Mouse (Mus musculus) inflammation-experienced regulatory T-cells, adult 6 months (primary cell): ENCODE results near the gene Tprg. TPM values are rescaled to one million over a fixed set of nuclear protein-coding genes. Genes with fewer than 3 reads are reported as not detected.

Source experiments
- ATAC-seq: one replicate; pipeline ENCODE4 v1.8.0; 2017
- polyA plus RNA-seq, 3 experiments: library from polyadenylated mRNA; unstranded; fragments of 100-300 nt; shearing (Covaris generic); gene quantifications; one replicate each; pipeline ENCODE4 v1.2.1; 2017

The Tprg gene
- polyA plus RNA-seq, 3 experiments from 2014 or later, result 0.34 TPM; not detected in 2

DNA sequence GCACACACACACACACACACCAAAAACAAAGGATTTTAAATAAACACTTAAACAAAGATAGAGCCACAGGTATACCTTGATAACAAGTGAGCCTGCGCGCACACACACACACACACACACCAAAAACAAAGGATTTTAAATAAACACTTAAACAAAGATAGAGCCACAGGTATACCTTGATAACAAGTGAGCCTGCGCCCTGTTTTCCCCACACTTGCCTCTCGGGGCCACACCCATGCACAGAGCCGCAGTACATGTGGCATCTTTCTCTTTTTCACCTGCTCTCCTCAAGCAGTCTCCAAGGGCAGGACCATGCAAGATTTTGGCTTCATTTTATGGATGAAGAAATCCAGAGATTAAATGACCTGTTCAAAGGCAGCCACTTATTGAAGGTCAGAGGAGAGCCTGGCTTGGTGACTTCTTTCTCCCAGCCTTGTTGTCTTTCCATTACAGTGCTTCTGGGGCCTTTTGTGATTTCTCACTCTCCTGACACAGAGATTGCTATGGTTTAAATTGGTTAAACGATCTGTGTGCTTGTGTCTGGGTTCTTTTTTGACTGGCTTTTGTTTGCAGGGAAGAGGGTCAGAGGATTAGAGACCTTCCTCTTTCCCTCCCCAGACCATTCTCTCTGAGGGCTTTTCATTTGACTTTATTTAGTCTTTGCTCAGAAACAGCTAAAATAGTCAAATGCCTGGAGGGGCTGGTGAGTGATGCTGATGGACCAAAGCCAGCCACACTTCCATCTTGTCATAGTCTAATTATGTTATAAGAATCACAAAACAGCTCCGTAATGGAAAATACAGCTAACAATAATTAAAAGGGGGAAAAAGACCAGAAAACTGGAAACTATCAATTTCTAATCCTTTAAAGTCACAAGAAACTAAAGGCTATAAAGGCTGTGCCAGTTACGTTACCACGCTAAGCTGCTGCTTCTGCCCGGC is 46.9 kb downstream of the Tprg start:
- no peak for ATAC-seq

DNA sequence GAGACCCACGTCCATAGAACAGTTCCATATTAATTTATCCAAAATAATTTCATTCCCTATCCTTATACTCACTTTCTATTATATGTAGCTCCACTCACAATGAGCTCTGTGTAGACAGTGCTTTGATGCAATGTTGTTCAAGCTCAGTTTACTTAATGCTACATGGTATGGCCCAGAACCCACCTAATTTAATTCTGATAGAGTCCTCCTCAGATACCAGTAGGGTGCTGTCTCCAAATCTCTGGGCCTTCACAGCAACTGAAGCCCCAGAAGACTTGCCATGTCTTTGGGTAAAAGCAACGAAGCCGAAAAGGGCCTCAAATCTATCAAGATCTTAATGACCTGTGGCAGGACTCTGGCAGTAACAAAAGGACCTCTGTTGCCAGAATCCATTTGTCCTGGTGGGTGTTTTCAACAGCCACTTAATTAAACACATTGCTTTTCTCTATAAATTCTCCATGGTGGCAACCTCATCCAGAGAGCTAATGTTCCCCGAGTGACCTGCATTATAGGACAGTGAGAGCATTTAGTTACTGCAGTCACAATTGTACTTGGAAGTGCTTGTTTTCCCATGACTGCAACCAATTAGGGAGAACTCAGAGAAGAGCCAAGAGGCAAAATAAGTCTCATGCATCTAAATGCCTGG is 48.6 kb downstream of the Tprg start:
- no peak for ATAC-seq

DNA sequence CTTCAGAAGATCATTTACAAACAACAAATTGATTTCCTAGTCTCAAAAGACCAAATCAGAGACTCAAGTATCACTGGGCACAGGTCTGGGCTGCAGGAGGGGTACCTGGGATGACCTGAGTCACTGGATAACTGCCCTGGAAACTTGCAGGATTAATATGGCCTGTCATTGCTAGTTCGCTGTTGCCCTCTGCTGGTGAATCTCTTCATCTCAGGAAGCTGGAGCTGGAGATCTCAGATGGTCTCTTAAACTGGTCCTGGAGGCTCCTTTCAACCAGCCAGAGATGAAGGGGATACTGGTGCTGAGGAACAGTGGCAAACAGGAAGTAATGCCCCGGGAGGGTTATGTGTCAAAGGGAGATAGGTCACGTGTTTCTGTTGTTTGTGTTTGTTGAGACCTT is 63.0 kb downstream of the Tprg start:
- no peak for ATAC-seq

DNA sequence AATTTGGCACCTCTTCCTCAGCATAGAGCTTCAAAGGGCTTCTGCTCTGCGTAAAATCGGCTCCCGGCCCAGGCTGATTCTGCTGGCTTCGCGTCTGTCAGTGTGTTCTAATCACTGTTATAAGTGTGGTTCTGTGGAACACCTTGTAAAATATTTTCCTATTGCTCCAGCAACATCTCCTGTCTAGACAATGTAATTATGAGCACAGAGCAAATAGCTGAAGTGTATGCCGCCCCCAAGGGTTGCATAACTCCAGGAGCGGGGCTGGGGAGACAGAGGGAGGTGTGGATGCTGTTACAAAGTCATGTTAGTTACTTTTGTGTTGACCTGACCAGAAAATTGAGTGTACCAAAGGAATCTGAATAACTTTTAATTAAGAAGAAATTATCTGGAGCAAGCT is 81.2 kb downstream of the Tprg start:
- ATAC-seq, result no peak

DNA sequence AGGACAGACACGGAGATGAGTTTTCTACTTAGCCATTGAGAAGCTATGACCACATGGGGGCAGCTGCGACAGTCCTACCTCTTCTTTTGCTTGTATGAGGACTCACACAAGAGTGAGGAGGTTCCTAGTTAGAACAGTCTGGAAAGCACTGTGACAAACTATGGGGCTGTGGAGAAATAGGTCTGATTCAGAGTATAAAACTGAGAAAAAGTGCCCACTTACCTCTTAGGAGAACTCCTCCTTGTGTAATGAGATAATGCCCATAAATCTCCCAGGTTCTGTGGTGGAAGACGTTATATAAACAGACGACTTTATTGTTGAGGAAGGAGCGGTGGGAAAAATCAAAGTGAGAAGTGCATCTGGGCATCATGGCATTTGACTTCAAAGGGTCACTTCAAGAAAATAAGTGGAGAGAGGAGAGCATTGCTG is 83.4 kb downstream of the Tprg start:
- no peak for ATAC-seq

DNA sequence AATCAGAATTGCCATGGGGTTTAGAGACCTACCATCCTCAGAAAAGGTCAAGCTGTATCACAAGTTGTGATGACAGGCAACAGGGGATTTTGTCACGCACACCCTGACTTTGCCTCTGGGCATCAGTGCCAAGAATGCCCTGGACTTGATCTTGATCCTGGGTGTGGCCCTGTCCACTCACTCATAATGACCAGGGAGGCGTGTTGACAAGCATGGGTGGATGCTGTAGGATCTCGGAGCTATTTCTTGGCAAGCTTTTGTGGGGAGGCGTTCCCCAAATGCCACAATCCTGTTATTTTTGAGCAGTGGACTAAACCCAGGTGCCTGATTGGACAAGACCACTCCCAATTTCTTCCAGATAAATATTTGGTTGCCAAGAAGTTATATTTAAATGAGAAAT is 87.5 kb downstream of the Tprg start:
- ATAC-seq, result no peak

DNA sequence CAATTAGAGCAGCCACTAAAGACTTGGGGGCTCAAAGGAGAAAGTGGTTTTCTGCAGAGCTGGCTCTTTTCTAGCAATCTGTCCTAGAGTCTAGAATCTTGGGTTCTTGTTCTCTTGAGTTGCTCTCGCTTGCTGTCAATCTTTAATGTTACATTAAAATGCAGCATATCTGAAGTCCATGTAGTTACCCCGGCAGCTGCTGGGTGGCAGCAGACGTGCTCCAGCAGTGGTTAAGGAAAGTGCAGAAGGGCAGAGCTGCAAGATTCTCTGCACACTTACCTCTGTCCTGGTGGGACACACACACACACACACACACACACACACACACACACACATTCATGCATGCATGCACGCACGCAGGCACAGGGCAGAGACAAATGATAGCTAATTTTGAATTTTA is 88.2 kb downstream of the Tprg start:
- no peak for ATAC-seq

DNA sequence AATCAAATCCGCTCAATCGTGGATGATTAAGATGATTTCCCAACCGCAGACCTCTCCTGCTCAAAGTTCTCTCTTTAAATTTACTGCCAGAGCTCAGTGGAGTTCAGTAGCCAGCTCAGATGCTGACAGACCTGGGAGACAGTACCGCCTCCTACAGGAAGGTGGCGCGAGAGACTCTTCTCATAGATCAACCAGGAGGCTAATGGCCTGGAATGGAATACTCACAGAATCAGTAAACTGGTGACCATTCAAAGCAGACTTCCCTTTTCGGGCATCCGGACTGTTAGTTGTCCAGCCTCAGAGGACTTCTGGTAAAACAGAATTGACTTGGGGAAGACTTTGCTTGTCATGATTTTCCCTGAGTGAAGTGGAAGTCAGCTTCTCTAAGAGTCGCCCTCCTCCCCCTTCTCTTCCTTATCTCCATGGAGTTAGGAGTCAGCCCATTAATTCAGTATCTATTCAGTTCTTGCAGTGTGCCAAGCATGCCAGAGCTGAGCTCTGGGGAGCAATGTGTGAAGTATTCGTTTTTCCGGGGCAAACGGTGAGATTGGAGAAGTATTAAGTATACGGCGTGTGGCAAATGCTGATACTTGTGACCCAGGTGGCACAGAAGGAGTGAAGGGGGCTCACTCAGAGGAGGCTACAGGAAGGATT is 90.2 kb downstream of the Tprg start:
- no peak for ATAC-seq

DNA sequence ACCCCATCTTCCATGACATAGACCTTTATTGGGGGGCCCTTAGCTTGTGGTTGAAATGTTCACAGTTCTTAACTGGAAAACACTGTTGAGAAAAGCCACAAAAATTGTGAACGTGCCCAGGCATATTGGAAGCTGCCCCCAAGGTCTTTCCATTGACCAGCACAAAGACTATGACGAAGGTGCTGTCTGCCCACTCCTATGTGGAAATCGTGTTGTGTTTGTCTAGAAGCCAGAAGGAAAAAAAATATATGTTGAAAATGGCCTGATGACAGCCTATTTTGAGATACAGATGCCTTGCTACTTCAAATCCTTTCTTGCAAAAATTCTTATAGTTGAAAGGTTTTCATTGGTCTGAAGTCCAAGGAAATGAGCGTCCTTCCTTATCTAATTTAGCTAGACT is 91.1 kb downstream of the Tprg start:
- ATAC-seq, result no peak

DNA sequence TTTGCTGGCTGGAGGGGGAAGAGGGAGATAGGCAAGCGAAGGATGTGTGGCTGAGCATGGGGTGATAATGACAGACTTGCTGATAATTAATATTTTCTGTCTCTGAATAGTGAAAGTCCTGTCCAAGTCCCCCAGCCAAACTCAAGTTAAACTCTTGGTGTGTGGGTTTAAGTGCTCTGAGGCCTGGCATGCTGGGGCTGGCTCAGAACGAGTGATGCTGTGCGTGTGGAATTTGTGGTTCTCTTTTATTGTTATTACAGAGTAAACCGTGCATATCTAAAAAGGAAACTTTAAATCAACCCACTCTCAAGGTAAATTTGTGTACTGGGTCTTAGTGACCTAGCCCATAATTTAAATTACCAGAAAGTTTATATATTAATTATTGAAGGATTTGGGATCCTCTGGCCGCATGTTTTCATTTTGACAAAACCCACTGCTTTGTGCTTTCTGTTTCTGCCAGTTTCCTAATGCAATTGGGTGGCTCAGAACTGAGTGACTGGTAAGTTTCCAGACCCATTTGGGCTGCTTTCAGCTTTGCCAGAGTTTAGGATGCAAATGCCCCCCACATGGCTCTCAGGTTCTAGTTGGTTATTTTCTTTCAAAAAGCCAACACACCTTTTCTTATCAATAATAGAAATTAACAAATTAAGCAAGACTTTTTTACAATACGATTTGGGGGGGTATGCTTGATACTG is 99.0 kb downstream of the Tprg start:
- ATAC-seq, result no peak

DNA sequence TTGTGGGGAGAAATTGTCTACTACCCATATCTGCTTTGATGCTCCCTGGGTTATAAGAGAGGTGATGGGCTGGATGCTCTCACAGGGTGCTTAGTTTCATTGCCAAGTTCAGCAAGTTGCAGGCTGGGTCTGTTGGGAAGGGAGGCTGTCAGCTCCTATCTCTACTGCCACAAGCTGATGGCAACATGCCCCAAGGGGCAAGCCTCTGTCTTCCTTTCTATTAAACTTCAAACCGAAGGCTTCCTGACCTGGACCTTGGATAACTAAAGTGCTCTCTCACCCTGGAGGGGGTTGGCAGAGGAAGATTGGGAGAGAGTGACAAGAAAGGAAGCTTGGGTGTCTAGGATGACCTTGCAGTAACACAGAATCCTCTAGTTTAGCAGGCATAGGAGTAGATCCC is 108.1 kb downstream of the Tprg start:
- ATAC-seq, result no peak

DNA sequence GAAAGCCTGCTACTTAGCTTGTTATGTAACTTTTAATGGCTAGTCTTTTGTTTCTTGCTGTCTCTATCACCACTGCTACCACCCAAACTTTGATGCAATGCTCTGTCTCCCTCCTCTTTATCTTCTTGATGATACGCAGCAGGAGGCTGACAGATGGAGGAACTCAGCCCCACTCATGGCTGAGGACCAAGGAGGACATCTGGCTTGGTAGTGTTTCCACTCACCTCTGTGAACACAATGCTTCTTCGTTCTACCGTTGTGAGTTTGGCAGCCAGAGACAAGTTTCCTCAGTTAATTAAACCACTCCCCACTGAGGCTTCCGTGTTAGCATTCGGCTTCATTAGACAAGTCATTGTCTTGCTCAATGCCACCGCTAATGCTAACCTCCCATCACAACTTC is 117.5 kb downstream of the Tprg start:
- ATAC-seq, result no peak

DNA sequence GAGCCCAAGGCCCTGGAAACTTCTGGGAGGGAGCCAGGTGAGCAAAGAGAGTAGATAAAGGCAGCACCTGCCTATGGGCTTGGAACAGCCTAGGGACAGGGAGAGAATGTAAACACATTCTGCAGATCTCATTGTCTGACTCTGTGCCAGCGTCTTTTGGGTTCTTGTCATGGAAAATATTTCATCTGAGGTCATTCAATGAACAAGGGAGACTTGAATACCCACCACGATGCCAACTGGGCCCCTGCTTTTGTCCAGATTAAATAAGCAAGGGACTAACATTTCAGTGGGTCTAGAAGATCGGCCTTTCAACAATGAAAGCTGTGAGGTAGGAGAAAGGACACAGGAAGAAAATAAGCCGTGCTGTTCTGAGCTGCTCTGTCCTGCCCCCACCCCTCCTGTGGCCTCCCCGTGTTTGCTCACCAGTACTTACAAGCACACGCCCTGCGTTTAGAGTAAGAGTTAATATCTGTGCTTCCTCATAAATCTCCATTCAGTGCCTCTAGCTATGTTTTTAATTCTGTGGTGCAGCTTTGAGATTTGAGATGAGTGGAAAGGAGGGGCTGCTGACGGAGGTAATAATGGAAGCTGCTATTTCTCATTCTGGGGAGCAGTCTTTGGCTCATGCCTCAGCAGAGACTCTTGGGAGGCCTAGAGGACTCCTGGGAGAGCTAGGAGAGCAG is 120.7 kb downstream of the Tprg start:
- ATAC-seq, result no peak

DNA sequence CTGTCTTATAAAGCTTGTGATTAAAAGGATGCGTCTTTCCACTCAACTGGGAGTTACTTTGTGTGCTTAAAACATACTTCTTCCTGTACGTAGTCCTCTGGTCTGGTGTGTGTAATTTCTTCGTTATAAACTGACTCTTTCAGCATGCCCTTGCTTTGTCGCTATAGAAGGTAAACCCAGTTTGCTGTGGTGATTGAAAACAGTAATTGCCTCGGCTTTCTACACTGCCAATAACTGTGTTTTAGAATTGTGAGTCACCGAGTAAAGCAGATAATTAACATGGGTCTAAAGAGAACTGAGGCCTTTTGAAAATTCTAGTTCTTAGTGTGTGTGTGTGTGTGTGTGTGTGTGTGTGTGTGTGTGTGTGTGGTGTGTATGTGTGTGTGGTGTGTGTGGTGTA is 121.4 kb downstream of the Tprg start:
- no peak for ATAC-seq

DNA sequence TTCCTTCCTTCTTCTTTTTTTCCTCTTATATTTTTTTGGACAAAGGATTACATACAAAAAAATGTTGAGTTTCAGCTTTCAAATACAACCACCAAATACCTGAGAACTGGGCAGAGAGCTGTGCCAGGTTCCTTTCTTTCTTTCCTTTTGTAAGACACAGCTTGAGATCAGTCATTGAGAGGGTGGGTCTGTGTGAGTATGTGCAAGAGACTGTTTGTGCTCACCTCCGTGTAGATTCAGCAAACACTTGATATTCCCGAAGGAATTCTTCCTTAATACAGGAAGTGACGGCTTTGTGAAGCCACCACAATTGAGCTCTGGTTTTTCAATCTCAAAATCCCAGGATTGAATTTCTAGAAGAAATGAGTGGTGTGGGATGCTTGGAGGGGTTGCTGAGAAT is 124.7 kb downstream of the Tprg start:
- no peak for ATAC-seq

DNA sequence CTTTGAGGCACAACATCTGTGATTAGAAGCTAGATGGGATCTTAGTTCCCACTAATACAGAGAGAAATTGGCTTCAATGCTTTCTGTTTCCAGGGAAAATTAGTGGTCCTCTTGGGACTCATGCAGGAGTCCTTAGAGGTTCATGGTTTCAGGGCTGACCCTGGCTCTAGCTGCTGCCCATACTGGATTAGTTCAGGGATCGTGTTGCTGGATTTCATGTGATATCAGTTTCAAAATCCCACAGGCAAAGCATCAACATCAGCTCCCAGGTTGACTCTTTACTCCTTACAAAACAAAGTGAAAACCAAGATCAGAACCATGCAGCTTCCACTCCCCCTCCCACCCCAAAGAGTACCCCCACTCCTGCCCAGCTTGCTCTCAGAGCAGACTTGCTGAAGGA is 127.3 kb downstream of the Tprg start:
- no peak for ATAC-seq

DNA sequence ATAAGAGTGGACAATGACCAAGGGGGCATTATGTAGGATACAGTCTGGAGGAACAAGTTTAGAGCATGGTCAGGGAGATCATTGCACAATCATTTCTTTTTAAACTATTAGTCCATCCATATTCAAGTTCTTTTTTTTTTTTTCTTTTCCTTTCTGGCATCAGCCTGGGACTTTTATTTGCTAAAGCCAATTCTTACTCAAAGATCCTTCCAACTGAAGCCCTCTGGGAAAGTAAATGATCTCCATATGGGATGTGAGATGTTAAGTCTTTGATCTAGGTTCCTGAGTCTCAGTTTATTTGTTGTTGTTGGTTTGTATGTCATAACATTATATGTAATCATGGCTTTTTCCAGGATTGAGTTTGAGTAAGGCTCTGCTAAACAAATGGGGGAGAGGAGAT is 128.6 kb downstream of the Tprg start:
- no peak for ATAC-seq

DNA sequence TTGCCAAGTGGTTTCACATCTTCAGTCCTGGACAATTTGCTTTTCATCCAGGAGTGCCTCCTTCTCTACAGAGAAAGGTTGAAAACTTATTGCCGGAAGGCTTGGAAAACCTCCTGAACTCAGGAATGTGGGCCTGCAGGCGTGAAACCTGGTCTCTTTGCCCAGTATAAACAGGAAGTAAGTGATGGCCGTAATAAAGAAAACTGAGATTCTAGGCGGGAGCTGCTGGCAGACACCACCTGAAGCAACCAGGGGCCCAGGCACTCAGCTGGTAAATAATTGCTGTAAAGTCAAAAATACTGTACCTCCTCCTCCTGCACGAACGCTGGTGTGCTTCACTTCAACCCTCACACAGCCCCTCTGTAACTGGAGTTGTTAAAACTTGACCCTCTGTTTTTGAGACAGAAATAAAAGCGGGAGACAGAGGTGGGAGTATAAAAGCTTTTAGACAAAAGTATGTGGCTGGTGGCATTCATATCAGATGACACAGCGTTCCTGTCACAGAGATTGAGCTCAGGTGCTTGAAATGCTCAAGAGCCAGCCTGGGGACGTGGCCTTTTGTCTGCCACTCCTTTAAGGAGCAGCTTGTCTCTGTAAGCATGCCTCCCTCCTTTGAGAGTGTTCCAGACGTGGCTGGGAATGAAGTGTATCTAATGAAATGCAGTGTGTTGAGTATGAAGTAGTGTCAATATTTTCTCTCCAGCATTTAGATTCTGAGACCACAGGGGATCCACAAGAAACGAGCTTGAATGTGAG is 131.4 kb downstream of the Tprg start:
- ATAC-seq, result no peak

DNA sequence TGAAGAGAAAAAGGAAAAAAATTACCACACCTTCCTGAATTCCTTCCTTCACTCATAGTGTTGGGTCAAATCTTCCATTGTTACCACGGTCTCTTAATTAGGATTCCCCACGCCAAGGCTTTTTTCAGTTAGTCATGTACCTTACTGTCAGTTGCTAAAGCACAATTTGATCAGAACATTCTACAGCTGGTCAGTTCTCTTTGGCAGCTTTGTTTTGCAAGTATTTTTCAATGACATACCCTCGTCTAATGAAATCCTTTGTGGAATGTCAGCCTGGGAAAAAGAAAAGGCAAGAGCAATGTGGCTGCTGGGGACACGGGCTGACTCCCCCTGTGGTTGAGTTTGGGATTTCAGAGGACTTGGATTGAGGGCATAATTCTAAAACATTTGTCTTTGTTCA is 136.4 kb downstream of the Tprg start:
- ATAC-seq, result no peak

DNA sequence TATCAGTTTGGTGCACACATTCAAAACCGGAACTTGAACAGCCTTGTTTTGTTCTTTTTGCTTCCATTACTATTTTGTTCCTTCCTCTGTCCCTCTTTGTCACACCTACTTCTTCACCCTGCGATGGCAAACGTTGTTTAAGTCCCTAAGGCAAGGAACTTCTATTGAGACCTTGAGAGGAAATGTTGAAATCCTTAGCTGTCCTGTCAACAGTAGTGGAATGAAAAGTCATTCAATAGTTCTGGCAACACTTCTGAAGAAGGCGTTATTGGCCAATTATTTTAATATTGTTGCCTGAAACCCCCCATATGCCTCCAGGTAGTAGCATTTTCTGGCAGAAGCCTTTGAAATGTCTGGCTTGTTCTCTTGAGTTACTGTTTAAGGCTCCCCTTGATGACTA is 137.4 kb downstream of the Tprg start:
- ATAC-seq, result no peak

DNA sequence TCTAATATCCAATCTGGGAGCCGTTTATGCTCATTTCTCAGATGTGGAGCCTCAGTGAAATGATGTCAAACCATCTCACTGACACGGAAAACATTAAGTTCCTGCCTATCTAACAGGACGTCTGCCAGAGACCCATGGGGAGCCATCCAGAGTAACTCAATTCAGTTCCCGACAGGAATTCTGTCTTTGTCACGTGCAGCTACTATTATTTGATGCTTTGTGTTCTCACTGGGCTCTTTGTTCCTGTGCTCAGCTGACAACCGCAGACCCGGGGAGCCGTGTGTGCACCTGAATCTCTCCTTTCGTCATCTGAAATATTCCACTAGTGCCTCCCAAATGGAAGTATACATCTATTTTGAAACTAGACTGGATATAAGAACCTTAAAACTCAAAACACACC is 138.3 kb downstream of the Tprg start:
- no peak for ATAC-seq

DNA sequence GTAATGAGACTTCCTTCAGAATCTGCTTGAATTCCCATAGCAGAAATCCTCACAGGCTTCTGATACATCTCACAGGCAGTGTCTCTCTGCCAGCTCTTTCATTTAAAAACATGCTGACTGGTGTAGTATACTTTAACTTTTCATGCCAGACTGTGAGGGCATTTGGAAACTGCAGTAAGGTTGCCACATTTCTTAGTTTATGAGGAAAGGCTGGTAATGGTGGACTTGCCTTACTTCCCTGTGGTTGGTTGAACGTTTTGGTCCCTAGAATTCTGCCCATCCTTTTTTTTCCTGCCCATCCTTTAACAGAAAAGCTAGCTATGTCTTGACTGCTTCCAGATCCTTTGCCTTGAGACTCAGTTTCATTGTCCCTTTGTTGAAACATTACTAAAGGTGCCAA is 138.8 kb downstream of the Tprg start:
- ATAC-seq, result no peak
